Mouse (Mus musculus) heart, adult 2 months (tissue): ENCODE measurements around the gene Mia.

Experiments
- CTCF ChIP-seq: fragments of 200-600 bp; IDR thresholded peaks from 2 replicates; pipeline ENCODE4 v1.8.1; 2022; ENCODE audit warnings: antibody characterized with exemption, mild to moderate bottlenecking, moderate library complexity
- EP300 ChIP-seq: fragments of 200-500 bp; IDR thresholded peaks from 2 replicates; pipeline ENCODE4 v1.6.1; 2011; ENCODE audit warnings: low read depth, low read length, control low read depth; ENCODE audit not compliant: insufficient read depth
- POLR2A ChIP-seq: fragments of 200-500 bp; IDR thresholded peaks from 2 replicates; pipeline ENCODE4 v1.6.1; 2011; ENCODE audit warnings: mild to moderate bottlenecking, low read depth, low read length, control low read depth; ENCODE audit not compliant: insufficient read depth

DNA sequence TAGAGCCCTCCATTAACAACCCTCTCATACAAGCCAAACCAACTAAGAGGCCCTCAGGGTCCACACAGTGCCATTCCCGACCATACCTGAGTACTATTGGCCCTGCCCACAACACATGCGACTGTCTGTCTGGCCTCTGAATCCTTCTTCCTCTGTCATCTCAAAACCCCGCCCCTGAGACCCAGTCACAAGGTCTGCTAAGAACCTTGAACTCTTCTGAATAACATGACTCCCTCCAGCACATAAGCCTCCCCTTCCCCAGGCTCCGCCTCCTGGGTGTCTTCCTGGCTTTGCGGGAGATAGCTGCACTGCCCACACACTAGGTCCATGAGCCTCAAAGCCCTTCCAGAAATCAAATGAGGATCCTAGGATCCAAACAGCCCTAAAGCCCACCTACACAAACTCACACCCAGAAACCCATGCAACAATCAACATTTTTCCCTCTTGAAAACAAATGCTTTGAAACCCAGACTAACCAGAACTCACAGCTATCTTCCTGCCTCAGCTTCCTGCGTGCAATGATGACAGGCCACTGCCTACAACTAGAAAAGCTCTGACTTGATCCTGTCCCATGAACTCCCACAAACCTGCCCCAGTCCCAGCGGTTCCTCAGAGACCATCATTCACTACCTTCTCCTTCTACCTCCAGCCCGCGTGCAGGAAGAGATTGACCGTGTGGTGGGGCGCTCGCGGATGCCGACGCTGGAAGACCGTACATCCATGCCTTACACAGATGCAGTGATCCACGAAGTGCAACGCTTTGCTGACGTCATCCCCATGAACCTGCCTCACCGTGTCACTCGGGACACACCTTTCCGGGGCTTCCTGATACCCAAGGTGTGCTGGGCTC lies 50.2 kb downstream of the Mia start:
- TF ChIP-seq CTCF (no peak), POLR2A (no peak), EP300 (no peak)
